17 mouse cellular contexts compared by ENCODE assay signal in the genomic region with DNA sequence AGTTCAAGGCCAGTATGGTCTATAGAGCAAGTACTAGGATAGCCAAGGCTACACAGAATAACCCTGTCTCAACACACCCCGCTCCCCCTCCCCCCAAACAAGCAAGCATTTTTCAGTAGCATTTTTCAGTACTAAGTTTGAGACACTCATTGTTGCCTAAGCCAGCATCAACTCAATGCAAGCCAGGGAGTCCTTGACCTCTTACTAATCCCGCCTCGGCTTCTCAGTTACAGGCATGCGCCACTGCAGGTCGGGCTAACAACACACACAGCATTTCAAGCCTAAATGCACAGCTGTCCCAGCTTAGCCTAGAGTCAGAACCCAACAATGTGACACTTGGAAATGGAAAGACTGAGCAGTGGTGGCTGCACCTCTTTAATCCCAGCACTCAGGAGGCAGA.
"Had no signal": no experiment of that assay in that cellular context is flagged by ENCODE, and none has a peak within 500 bp of the region (broad histone marks: within the 10 kb centered on the region; RNA-seq: fewer than 3 reads in every experiment).

No protein-coding gene starts in this region.

- H3K4me3 ChIP-seq: midbrain, embryonic 10.5 days; midbrain, embryonic 12.5 days; myocyte; neural tube, embryonic 13.5 days; neural tube, embryonic 15.5 days; stomach, embryonic 15.5 days had no signal

- H3K9ac ChIP-seq: lung, embryonic 14.5 days; midbrain, embryonic 12.5 days; neural tube, embryonic 13.5 days; neural tube, embryonic 15.5 days; stomach, embryonic 15.5 days had no signal

- H3K27ac ChIP-seq: midbrain, embryonic 10.5 days; midbrain, embryonic 12.5 days; neural tube, embryonic 13.5 days; neural tube, embryonic 15.5 days; stomach, embryonic 15.5 days; stomach, postnatal 0 days had no signal

- H3K9me3 ChIP-seq: midbrain, embryonic 10.5 days; midbrain, embryonic 12.5 days; neural tube, embryonic 13.5 days; neural tube, embryonic 15.5 days; stomach, embryonic 15.5 days had no signal

- H3K4me2 ChIP-seq: lung, embryonic 14.5 days; midbrain, embryonic 12.5 days; neural tube, embryonic 13.5 days; neural tube, embryonic 15.5 days; stomach, embryonic 15.5 days had no signal

- H3K4me1 ChIP-seq: midbrain, embryonic 10.5 days; midbrain, embryonic 12.5 days; neural tube, embryonic 15.5 days had no signal

- H3K27me3 ChIP-seq: midbrain, embryonic 12.5 days; neural tube, embryonic 13.5 days; neural tube, embryonic 15.5 days; stomach, embryonic 15.5 days had no signal

- DNase-seq: lung, adult 18-20 months; lung, embryonic 14.5 days; lung, postnatal 10 days; lung, postnatal 4 days; midbrain, embryonic 14.5 days; right cerebral cortex, postnatal 14 days; thymus, adult 2 months; thymus, postnatal 25 days; thymus, postnatal 4 days had no signal

- ATAC-seq: midbrain, embryonic 16.5 days had no signal
